Mouse (Mus musculus): ENCODE measurements around the gene Gp1bb. TPM values are rescaled to one million over a fixed set of nuclear protein-coding genes. Genes with fewer than 3 reads are reported as not detected.

Gene Gp1bb
- total and polyA plus RNA-seq, 3 experiments: 0.14 to 0.35 TPM; not detected in 1

DNA sequence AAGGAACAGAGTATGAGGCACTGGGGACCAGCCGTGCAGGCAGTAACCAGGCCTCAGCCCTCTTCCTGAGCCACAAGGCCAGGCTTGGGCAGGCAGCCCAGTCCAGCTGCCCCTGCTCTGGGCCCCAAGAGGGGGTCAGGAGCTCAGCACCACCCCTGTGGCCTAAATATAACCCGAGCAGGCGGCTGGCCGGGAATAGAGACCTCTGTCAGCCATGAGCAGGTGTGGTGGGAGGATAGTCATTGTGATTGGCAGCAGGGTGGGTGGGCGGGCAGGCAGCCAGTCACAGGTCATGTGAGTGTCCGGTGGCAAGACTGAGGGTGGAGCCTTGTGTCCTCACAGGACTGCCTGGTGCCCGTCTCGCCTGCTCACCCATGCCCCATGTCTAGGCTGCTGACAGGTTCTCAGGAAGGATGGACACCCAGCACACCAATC lies 17.9 kb downstream of the Gp1bb start:
- Histone ChIP-seq H3K4me3 (ENCODE audit: control insufficient read depth in 1 of 2, insufficient read depth in 1 of 2, low read depth in 2 of 2, low read length in 2 of 2) (no peak overlapping the region), H3K9ac (ENCODE audit: control insufficient read depth, low read depth, low read length, poor library complexity, severe bottlenecking) (no peak overlapping the region), H3K27me3 (ENCODE audit: control insufficient read depth in 1 of 2, insufficient read depth in 2 of 2, low read length in 2 of 2) (peaks cover 2 to 4% of the 10 kb centered on the region in 2 experiments; a peak in 2 of 4 replicates), H3K9me3 (replicated peaks; ENCODE audit: insufficient read depth, low read length) (no peaks in the 10 kb centered on the region), H3K27ac (ENCODE audit: control insufficient read depth, low read depth, low read length) (no peak overlapping the region), H3K36me3 (ENCODE audit: control insufficient read depth in 1 of 2, insufficient read depth in 2 of 2, low read length in 2 of 2) (no peaks in the 10 kb centered on the region), H3K79me2 (ENCODE audit: control insufficient read depth, insufficient read depth, low read length, poor library complexity) (no peaks in the 10 kb centered on the region), H3K4me1 (ENCODE audit: control insufficient read depth in 1 of 2, insufficient read depth in 2 of 2, low read length in 2 of 2) (no peaks in the 10 kb centered on the region)
- DNase-seq (ENCODE audit: low read depth, low spot score): no peak
- TF ChIP-seq ZC3H11A (IDR thresholded peaks at IDR 0.05; ENCODE audit: low read depth, low read length) (no peak), MAZ (IDR thresholded peaks at IDR 0.05; ENCODE audit: low read depth, low read length) (no peak), ZMIZ1 (IDR thresholded peaks at IDR 0.05; ENCODE audit: low read depth, low read length) (no peak), GABPA (IDR thresholded peaks at IDR 0.05; ENCODE audit: low read depth, low read length) (no peak), TBP (IDR thresholded peaks at IDR 0.05; ENCODE audit: low read depth, low read length) (no peak), GATA1 (IDR thresholded peaks at IDR 0.05; ENCODE audit: low read depth, low read length) (no peak), MEF2A (IDR thresholded peaks at IDR 0.05; ENCODE audit: extremely low read depth, insufficient replicate concordance, low read depth, low read length, poor library complexity, severe bottlenecking) (no peak), HCFC1 (IDR thresholded peaks at IDR 0.05; ENCODE audit: low read depth, low read length) (no peak), SMC3 (IDR thresholded peaks at IDR 0.05; ENCODE audit: low read depth, low read length) (no peak), KAT2A (conservative IDR thresholded peaks at IDR 0.05; ENCODE audit: low read depth, low read length) (no peak), CTCF (IDR thresholded peaks at IDR 0.05 in 2 of 3, conservative IDR thresholded peaks at IDR 0.05 in 1 of 3; ENCODE audit: control insufficient read depth in 1 of 3, insufficient read depth in 1 of 3, low read depth in 2 of 3, low read length in 3 of 3, poor library complexity in 1 of 3, severe bottlenecking in 1 of 3) (no peak), RAD21 (IDR thresholded peaks at IDR 0.05; ENCODE audit: low read depth, low read length) (no peak), NELFE (IDR thresholded peaks at IDR 0.05; ENCODE audit: low read depth, low read length) (no peak), BHLHE40 (IDR thresholded peaks at IDR 0.05; ENCODE audit: borderline replicate concordance, low read depth, low read length) (no peak), MAFK (IDR thresholded peaks at IDR 0.05; ENCODE audit: borderline replicate concordance, low read depth, low read length) (no peak), TCF12 (IDR thresholded peaks at IDR 0.05; ENCODE audit: low read depth, low read length) (no peak)

DNA sequence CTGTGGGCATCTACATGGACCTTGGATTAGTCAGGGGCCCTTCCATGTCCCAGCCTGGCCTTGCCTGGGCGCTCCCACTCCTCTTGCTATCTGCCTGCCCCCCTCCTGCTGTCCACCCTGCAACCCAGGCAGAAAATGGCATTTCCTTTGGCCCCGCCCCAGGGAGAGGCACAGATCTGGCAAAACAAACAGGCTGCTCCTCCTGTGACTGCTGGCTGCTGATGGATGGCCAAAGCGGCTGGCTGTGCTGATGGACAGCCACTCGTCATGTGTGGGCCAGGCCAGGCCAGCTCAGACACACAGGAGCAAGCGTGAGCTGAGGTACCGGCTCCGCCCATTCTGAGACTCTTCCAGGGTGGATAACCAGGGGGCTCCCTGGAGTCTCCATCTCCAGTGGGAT lies 20.8 kb downstream of the Gp1bb start:
- H3K27ac ChIP-seq (ENCODE audit: control insufficient read depth, low read depth, low read length): no peak overlapping the region
- H3K79me2 ChIP-seq (ENCODE audit: control insufficient read depth, insufficient read depth, low read length, poor library complexity): no peaks in the 10 kb centered on the region
- no peaks in the 10 kb centered on the region for H3K4me1 ChIP-seq (ENCODE audit: control insufficient read depth in 1 of 2, insufficient read depth in 2 of 2, low read length in 2 of 2)
- no peak overlapping the region for H3K9ac ChIP-seq (ENCODE audit: control insufficient read depth, low read depth, low read length, poor library complexity, severe bottlenecking)
- H3K9me3 ChIP-seq (replicated peaks; ENCODE audit: insufficient read depth, low read length): no peaks in the 10 kb centered on the region
- no peak overlapping the region for H3K4me3 ChIP-seq (ENCODE audit: control insufficient read depth in 1 of 2, insufficient read depth in 1 of 2, low read depth in 2 of 2, low read length in 2 of 2)
- H3K36me3 ChIP-seq (ENCODE audit: control insufficient read depth in 1 of 2, insufficient read depth in 2 of 2, low read length in 2 of 2): no peaks in the 10 kb centered on the region
- DNase-seq (ENCODE audit: low read depth, low spot score): no peak
- no peak for TF ChIP-seq E2F4 (IDR thresholded peaks at IDR 0.05; ENCODE audit: borderline replicate concordance, low read depth, low read length)
- TF ChIP-seq UBTF (IDR thresholded peaks at IDR 0.05; ENCODE audit: borderline replicate concordance, insufficient read depth, low read depth, low read length): no peak
- TF ChIP-seq KAT2A (conservative IDR thresholded peaks at IDR 0.05; ENCODE audit: low read depth, low read length): no peak
- TF ChIP-seq POLR2AphosphoS2 (IDR thresholded peaks at IDR 0.05; ENCODE audit: low read length): no peak
- no peak for TF ChIP-seq ZMIZ1 (IDR thresholded peaks at IDR 0.05; ENCODE audit: low read depth, low read length)
- TF ChIP-seq MYB (IDR thresholded peaks at IDR 0.05; ENCODE audit: low read depth, low read length): no peak
- no peak for TF ChIP-seq TAL1 (IDR thresholded peaks at IDR 0.05; ENCODE audit: low read length)
- no peak for TF ChIP-seq BHLHE40 (IDR thresholded peaks at IDR 0.05; ENCODE audit: borderline replicate concordance, low read depth, low read length)
- no peak for TF ChIP-seq NELFE (IDR thresholded peaks at IDR 0.05; ENCODE audit: low read depth, low read length)
- no peak for TF ChIP-seq RAD21 (IDR thresholded peaks at IDR 0.05; ENCODE audit: low read depth, low read length)
- TF ChIP-seq TCF12 (IDR thresholded peaks at IDR 0.05; ENCODE audit: low read depth, low read length): no peak
- TF ChIP-seq MXI1 (IDR thresholded peaks at IDR 0.05; ENCODE audit: low read depth, low read length): no peak
- no peak for TF ChIP-seq RCOR1 (IDR thresholded peaks at IDR 0.05; ENCODE audit: low read depth, low read length)
- no peak for TF ChIP-seq ZNF384 (IDR thresholded peaks at IDR 0.05; ENCODE audit: low read depth, low read length)
- TF ChIP-seq ETS1 (IDR thresholded peaks at IDR 0.05; ENCODE audit: low read depth, low read length): no peak
- no peak for TF ChIP-seq MAX (IDR thresholded peaks at IDR 0.05; ENCODE audit: low read length)
- H3K27me3 ChIP-seq (ENCODE audit: control insufficient read depth in 1 of 2, insufficient read depth in 2 of 2, low read length in 2 of 2): peaks cover 0 to 2% of the 10 kb centered on the region in 2 experiments; a peak in 2 of 4 replicates
